Mouse (Mus musculus): ENCODE measurements around the gene Fbp1.
"Not testable (repeated sequence)": the region's sequence is repeated elsewhere in the genome, so short reads cannot be mapped to it uniquely, and the experiment has no call there.

Gene Fbp1

GRCm38 (mm10) chr13:62832239-62832638 lies 55.8 kb downstream of the Fbp1 start:
- no peak for DNase-seq (ENCODE audit: low read depth)

- not testable (repeated sequence) for DNase-seq (ENCODE audit: low read depth)
Measured at GRCm38 (mm10) chr13:62815705-62816104, 72.4 kb downstream of the Fbp1 start.

Data from 416B (cell line).